Mouse (Mus musculus) monocyte, adult 5-6 weeks (primary cell): ENCODE results near the gene Shh. TPM values are rescaled to one million over a fixed set of nuclear protein-coding genes. Genes with fewer than 3 reads are reported as not detected.

Experiments
- ATAC-seq: fragments of 153-309, 156-312 bp; replicated peaks from 2 replicates; pipeline ENCODE4 v1.8.0; 2017; ENCODE audit warnings: mild to moderate bottlenecking; ENCODE audit not compliant: low TSS enrichment, insufficient number of reproducible peaks, severe bottlenecking, poor library complexity, low FRiP score
- total RNA-seq: library from RNA; stranded (forward); fragments of 200-1000, 200-491, 200-594 nt; gene quantifications from 3 replicates; pipeline ENCODE4 v1.2.3, GENCODE M21; 2017

Shh gene
- total RNA-seq = not detected in 3 replicates

GRCm38 (mm10) chr5:28466760-28467306 is at the start of gene Shh:
Gene Shh, minus strand, starts transcription at chr5:28467256.
- ATAC-seq = no peak

GRCm38 (mm10) chr5:28500792-28501439 is 33.9 kb upstream of the Shh start:
- no peak for ATAC-seq

GRCm38 (mm10) chr5:28498846-28499245 is 31.8 kb upstream of the Shh start:
- no peak for ATAC-seq

- ATAC-seq = no peak
Measured at GRCm38 (mm10) chr5:28495712-28496650, 28.9 kb upstream of the Shh start.

- ATAC-seq = no peak
Measured at GRCm38 (mm10) chr5:28493550-28493949, 26.5 kb upstream of the Shh start.

GRCm38 (mm10) chr5:28482991-28483390 is 15.9 kb upstream of the Shh start:
- no peak for ATAC-seq

GRCm38 (mm10) chr5:28481730-28482129 is 14.7 kb upstream of the Shh start:
- ATAC-seq = no peak

- no peak for ATAC-seq
Measured at GRCm38 (mm10) chr5:28476389-28477379, 9.6 kb upstream of the Shh start.

- ATAC-seq = no peak
Measured at GRCm38 (mm10) chr5:28473556-28473955, 6.5 kb upstream of the Shh start.

- no peak for ATAC-seq
Measured at GRCm38 (mm10) chr5:28469525-28470202, 2.6 kb upstream of the Shh start.

- no peak for ATAC-seq
Measured at GRCm38 (mm10) chr5:28466351-28466750, 705 bp downstream of the Shh start.

GRCm38 (mm10) chr5:28465526-28465925 is 1.5 kb downstream of the Shh start:
- no peak for ATAC-seq

GRCm38 (mm10) chr5:28465099-28465406 is 2.0 kb downstream of the Shh start:
- no peak for ATAC-seq

GRCm38 (mm10) chr5:28464361-28465098 is 2.5 kb downstream of the Shh start:
- no peak for ATAC-seq

GRCm38 (mm10) chr5:28463656-28464055 is 3.4 kb downstream of the Shh start:
- no peak for ATAC-seq

GRCm38 (mm10) chr5:28462741-28463590 is 4.1 kb downstream of the Shh start:
- ATAC-seq = no peak

- ATAC-seq = no peak
Measured at GRCm38 (mm10) chr5:28461376-28461775, 5.7 kb downstream of the Shh start.
